Mouse (Mus musculus) fibroblast of lung, adult 2 months (primary cell): ENCODE results near the gene Hltf.
A peak's percentile ranks its signal among the peaks of the same experiment; 100 is the strongest.
"Not testable (repeated sequence)": the region's sequence is repeated elsewhere in the genome, so short reads cannot be mapped to it uniquely, and the experiment has no call there.

Experiments
- DNase-seq: peaks from one replicate; pipeline ENCODE4 v3.0.0-alpha.2; 2011; ENCODE audit warnings: low read depth

The Hltf gene

DNA sequence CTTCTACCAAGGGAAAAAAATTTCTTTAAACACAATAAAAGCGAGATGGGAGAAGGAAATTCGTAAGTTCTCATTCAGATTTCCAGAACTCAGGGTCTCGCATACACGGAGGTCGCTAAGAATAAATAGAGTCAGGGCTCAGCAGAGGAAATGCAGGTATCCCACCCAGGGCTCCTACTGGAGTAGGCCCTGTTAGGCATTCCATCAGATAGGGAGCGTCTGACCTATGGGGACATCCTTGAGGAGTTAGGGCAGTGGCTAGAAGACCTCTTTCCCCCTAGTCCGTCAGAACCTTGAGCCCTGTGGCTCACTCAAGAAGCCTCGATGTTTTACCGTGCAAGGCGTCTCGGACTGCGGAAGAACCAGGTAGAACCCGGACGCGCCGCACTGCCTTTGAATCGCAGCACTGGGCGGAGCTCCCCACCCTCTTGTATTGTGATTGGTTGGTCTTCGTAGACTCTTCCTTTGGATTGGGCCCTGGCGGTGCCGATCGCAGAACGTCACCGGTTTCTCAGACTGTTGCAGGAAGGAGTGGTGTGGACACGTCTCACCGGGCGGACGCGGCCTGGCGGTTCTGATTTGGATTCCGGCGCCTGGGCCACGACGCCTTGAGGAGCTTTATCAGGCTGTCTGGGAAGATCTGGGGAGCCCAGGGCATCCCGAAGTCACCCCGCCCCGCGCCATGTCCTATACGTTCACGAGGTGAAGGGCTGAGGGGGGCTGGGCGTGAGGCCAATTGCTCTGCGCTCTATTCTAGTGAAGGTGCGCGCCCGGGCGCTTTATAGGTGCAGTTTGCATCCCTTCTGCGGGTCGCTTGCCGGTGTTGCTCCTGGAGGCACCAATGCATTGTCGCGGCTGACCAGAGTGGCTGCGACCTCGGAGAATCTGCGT lies at the start of gene Hltf:
Gene Hltf (plus strand): TSS at position 506 of the 891 bp plus-strand sequence.
- peak; percentile 89 for DNase-seq

DNA sequence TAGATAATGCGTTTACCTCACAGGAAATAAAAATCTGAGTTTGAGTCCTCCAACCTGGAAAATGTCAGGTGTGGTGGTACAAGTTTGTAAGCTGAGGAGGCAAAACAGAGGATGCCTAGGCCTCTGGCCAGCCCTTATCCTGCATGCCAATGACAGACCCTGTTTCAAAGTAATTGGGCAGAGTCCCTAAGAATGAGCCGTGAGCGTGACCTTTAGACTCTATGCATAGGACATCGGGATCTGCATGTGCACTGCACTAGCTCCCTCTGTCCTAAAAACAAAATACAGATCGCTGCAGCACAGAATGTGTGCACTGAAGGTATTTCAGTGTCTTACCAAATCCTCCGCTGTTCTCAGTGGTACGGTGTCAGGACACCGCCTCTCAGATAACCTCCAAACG lies 47.1 kb upstream of the Hltf start:
- no peak for DNase-seq

DNA sequence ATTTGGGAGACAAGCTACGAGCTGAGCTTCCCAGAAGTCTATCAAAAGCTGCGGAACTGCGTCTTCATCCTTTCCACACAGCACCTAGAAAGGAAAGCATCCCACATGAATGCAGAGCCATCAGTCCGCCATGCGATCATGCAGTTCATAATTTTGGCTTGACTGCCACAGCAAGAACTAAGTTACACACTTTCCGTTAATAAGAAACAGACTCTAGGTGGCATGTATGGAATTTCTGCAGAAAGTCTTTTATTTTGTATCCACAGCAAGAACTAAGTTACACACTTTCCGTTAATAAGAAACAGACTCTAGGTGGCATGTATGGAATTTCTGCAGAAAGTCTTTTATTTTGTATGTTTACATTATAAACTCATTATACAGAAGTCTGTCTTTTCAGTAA lies 46.7 kb upstream of the Hltf start:
- not testable (repeated sequence) for DNase-seq

DNA sequence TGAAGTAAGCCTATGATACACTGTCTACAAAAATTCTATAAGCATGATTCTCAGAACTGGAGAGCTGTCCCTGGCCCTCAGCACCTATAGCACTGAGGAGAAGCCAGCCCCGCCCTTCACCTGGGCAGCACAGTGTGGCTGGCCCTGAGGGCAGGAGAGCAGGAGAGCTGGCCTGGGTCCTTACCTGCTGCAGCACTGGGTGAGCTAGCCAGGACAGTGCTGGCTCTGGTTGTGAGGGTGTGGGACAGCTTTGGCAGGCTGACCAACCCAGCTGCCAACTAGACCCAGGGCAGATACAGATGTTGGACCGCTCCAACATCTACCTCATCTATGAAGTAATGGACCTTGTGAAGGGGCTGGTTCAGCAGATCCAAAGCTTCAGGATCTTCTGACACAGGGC lies 43.2 kb upstream of the Hltf start:
- no peak for DNase-seq

DNA sequence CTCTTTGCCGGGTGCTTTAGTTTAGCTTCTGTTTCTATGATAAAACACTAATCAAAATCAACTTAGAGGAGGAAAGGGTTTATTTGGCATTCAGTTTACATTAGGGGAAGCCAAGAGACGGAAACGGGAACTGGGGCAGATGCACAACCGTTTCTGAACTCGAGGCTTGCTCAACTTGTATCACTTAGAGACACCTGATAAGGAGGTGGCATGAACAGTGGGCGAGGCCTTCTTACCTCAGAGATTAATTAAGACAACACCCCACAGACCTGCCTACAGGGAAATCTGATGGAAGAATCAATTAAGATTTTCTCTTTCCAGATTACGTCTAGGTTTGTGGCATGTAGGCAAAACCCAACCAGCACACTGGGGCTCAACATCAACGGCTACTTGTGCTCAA lies 39.5 kb upstream of the Hltf start:
- DNase-seq, result no peak

DNA sequence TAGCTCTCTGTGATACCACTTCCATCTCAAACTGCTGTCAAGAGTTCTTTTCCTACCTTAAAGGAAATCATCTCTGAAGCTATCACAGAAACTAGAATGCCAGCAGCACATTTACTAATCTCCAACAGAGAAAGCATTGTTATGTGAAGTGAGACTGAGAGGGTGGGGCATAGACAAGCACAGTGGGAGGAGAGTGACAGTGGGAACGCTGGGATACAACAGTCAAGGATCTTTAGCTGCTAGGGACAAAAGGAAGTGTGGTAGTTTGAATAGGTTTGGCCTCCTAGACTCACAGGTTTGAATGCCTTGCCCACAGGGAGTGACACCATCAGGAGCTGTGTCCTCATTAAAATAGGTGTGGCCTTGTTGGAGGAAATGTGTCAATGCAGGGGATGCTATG lies 33.8 kb upstream of the Hltf start:
- no peak for DNase-seq

DNA sequence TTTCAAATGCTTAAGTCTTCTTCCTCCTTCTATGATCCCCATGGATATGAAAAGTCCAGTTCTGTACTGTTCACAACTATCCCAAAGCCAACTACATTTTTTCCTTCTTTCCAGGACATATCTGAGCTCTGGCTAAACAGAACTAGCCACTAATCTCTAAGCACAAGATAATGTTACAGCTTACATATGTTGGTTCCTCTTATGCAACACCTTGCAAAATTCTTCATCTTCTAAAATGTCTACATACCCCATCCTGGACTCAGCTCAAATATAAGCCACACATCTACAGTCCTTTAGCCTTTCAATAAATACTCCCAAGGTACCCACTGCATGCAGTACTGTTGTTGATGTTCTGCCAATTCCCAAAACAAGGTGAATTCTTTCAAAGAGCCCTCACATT lies 31.1 kb upstream of the Hltf start:
- no peak for DNase-seq

DNA sequence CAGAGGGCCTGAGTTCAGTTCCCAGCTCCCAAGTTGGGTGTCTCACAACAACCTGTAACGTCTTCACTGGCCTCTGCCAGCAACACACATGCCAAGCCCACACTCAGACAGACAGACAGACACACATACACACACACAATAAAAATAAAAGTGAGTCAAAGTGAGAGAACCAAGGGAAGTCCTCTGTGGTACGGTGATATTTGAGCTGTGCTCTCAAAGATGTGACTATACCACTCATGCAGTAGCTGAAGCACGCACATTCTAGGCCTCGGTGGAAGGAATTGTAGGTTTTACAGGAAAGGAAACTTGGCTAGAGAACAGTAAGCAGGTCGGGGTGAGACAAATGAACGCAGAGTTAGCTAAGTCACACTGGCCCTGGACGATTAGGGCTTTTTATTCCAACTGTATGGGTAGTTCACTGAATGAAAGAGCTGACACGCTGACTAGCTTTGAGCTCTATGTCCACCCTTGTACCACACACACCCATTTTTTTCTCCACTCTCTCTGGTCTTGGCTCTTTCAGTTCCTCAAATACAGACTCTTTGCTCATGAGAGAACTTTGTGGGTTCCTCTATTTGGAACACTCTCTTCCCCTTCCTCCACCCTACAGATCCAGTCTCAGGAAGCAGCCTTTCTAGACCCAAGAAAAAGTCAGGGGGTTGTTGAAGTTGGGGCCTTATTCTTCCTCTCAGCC lies 30.5 kb upstream of the Hltf start:
- no peak for DNase-seq

DNA sequence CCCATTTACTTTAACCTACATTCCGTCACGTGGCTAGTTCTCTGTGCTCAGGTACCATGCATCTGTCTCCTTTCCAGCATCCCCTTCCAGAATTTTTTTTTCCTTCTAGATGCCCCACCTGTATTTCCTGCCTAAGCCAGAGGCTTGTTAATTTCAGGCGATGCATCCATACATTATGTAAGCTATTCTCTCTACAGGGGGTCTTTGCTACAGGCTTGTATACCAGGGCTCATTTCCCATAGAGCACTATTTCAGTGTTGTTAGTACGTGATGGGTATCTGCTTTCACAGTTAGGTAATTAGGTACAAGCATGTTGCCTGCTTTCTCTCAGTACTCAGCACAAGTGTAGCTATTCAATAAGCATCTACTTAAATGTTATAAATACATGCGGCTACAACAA lies 29.8 kb upstream of the Hltf start:
- no peak for DNase-seq

DNA sequence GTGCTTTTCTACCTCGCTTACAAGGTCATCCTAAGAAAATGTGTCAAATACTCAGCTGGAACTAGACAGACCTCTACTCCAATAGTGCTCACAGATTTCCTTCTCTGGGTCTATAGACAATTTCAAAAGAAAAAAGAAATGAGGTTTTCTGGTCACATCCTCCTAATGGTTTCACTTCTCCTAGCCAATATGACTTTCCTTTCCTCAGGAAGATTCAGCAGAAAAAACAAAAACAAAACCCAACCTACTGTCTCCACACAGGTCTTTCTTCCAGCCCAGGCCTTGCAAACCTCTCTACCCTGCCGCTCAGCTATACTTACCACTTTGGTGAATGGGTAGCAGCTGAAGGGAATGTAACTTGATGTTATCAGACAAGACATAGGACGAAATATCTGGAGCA lies 29.0 kb upstream of the Hltf start:
- no peak for DNase-seq

DNA sequence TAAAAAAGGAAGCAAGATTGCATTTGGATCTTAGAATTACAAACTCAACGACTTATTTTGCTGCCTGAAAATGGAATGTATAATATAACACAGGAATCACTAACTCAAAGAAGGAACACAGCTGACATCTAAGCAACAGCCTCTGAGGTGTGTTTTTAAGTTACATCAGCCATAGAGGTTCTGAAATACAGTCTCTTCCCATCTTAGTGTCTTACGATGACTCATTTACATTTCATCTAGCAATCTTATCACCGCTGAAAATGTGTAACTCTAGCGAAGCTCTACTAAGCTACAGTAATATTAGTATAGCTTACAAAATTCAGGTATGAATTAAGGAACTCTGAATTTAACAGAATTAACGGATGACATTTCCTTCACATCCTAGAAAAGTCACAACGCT lies 26.8 kb upstream of the Hltf start:
- DNase-seq, result no peak

DNA sequence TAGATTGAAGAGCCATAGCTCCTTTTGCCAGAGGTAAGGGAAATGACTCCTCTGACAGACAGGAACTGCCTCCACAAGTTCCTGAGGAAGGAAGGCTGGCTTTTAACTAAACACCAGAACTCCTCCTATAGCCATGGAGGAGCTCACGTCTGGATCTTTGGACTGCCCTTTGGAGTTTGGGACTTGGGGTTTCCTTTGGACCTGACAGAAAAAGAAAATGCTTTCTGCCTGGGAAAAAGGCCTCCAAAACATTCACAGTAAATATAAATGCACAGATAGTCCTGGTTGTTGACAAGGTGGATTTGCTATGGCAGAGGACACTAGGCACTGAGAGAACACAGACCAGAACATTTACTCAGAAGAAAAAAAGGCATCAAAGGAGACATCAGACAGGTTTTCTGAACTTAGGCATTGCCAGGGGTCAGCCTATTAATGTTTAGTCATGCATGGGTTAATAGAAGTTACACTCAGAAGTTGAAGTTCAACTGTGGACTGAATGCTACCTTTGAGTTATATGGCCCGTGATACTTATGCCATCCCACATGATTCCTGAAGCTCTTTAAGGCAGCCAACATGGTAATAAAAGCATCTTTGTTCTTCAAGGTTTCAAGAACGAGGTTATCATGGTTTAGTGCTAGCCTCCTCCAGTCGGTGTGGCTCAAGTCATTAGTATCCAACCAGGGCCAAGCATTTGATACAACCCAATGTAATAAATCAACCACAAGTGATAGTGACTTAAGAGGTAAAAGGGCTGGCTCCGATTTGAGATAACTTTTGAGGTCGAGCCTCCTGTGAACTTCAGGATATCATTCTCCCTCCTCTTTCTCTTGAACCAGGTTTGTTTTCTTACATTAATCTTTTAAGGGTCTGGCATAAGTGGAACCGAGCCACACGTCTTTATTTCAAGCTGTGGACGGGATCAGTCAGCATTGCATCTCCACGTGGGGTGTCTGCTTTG lies 23.6 kb upstream of the Hltf start:
- DNase-seq, result no peak

DNA sequence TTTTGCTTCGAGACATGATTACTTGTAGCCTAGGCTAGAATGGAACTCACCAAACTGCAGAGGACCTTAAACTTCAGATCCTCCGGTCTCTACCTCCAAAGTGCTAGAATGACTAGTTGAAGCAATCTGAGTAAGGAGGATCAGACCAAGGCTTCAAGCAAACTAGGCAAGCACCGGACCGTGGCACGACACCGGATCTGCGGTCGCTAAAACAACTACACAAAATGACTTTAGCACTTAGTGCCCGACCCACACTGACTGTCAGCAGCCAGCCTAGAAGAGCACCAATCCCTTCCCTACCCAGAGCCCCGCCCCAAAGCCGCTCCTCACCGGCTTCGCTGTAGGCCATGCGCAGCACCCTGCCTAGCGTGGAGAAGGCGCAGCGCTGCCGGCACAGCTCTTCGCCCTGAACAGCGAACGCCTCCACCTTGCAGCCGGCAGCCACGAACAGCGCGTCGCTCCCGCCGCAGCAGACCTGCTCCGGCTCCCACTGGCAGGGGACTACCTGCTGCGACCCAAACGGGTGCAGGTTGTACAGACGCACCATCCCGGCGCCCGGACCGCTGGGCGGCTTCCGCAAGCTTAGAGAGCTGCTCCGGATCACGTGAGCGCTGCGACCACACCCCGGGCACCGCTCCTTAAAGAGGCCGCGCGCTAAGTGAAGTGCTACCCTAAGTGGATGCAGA lies 22.7 kb upstream of the Hltf start, which contains the start of gene Hps3:
Gene Hps3 (minus strand): TSS at position 597 of the 686 bp plus-strand sequence.
- peak; percentile 70 for DNase-seq

DNA sequence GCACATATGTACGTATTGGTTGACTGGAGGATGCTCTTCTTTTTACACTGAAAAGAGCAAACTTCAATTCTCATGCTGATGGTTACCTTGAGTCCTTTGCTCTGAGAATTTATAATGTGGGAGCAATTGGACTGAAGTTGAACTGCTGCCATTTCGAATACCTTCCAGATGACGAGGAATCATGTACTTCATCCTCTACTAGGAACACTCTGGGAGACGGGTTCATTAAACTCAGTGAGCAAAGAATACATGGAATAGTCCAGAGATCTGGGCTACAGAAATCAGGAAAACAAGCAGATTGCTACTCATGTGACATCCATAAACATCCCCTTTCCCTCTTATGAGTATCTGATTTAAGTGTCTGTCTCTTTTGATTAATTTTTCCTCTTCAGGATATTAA lies 21.5 kb upstream of the Hltf start:
- DNase-seq, result no peak

DNA sequence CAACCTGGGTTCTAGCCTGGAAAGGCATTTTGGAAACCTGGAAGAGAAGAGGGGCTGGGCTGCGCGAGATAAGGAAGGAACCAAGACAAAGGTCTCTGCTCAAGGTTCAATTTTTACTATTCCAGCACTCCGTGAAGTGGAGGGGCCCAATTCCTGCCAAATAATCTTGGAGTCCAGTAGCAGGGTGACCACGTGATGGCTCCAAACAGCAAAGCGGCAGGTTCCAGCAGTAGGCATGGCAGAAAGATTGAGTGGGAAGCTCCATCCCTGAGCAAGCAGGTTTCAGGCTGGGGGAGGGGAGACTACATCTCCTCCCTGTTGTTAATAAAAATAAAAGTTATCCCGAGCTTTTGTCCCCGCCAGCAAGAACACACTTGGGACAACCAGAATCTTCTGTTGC lies 16.1 kb upstream of the Hltf start:
- not testable (repeated sequence) for DNase-seq

DNA sequence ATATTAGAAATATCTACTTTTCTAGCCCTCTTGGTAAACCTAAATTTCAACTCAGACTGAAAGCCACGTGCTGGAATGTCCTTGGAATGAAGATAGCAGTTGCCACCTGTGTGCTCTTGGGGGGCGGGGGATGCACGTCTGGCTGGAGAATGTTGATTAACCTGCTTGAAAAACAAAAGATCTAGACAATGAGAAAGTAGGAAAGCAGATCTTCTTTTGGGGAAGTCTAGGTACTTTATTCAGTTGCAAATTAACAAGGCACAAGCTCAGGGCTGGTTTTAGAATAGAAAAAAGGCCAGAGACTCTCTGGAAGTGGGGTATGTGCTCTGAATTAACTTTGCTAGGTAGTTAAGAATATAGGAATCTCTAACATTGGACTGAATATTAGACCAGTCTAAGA lies 12.9 kb upstream of the Hltf start:
- DNase-seq, result not testable (repeated sequence)

DNA sequence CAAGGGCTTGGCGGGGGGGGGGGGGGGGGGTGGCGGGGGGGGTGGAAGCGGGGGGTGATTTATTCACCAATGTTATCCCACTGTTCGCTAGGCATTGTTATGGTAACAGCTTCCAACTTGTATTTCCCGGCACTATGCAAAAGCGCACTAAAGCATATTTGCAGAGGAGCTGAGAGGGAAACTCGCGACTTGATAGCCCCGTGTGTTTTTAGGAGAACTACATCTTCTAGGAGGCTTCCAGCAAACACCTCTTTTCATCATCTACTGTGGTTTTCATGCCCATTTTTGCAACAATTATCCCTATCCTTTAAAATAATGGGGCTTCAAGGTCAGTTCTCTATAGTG lies 558 bp downstream of the Hltf start:
- DNase-seq, result no peak

DNA sequence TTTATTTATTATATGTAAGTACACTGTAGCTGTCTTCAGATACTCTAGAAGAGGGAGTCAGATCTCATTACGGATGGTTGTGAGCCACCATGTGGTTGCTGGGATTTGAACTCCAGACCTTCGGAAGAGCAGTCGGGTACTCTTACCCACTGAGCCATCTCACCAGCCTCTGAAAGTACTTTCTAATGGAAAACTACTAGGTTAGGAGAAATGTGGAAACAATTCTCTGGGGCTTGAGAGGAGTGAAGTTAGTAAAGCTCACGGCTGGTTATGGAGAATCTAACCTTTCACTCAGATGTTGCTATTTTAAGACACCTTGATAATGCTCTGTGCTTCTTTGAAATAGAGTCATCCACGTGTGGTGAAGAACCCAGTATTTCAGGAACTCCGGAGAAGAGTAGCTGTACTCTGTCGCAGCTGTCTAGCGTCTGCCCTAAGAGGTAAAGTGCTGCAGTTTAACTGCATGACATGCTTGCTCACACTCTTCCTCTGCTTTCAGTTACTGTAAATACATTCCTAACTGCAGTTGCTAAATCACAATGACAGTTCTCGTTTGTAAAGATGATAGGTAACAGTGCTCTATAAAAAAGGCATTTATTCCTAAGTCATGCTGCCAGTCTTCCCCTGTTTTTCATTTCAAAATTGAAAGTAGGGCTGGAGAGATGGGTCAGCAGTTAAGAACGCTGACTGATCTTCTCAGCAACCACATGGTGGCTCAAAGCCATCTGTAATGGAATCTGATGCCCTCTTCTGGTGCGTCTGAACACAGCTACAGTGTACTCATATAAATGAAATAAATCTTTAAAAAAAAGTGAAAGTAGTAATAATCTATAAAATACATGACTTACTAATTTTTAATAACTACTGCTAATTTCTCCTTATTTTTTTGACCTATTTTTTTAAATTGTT lies 18.8 kb downstream of the Hltf start:
- DNase-seq, result peak; percentile 30

DNA sequence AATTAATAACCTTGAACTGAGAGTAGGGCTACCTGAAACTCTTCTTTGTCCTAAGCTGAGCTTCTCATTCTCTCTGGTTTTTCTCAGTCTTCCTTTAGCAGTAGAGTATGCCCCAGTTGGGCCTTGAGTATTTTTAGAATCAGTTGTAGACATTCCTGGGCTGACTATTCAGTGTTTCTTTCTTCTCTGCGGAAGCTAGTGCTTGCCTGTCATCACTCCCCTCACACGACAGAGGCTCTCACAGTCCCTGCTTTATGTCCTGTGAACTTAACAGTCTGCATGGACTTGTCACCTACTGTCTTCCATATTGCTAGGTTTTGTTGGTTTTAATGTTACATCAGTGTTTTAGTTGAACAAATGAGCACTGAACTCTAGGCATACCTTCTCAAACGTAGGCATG lies 24.6 kb downstream of the Hltf start:
- no peak for DNase-seq

DNA sequence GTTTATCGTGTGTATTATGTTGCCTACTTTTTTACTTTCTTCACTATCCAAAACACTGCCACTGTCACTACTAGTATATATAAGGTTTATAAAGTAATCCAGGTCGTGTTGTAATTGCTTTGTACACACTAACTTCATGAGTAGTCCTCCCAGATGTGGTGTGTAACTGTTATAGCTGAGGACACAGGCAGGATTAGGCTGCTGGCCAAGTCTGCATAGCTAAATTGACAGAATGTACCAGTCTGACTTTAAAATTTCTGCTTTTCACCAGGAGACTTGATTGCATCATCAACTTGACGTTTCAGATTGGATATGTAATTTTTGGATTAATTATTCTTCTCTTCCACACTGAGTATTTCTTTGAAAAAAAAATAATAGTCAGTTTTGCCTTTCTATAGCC lies 46.2 kb downstream of the Hltf start:
- DNase-seq, result peak; percentile 2

DNA sequence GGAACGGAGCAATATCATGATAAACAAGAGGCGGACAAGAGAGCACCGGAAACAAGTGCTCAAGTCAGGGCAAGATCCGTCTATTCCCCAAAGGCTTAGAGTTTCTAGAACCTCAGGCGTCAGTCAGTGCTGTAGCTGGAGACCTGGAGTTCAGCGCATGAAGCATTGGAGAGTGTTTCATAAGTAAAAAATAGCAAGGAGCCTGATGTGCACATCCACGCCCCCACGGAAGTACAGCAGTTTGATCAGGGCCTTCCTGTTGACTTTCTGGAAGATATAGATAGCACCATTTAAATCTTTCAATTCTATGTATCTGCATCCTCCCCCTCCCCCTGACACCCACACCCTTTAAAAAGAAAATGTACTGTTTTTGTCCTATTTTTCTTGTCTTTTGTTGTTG lies 46.7 kb downstream of the Hltf start:
- DNase-seq, result no peak
